Mouse (Mus musculus) hindbrain, embryonic 11.5 days (tissue): ENCODE results near the gene Dennd6b. TPM values are rescaled to one million over a fixed set of nuclear protein-coding genes. Genes with fewer than 3 reads are reported as not detected.

Experiments used
- ATAC-seq: fragments of 200-750 bp; cut with Nextera tagmentation; 2 replicates; pipeline ENCODE4 v1.8.0; 2017; ENCODE audit warnings: mild to moderate bottlenecking, moderate TSS enrichment, moderate library complexity; ENCODE audit not compliant: low FRiP score
- DNase-seq: peaks from one replicate; pipeline ENCODE4 v3.0.0-alpha.2; 2015; ENCODE audit warnings: low spot score
- H3K27ac ChIP-seq: fragments of 300-500 bp; sonication (generic); 2 replicates; pipeline ENCODE4 v1.5.1; 2014; ENCODE audit warnings: mild to moderate bottlenecking, low read depth, low read length
- H3K27me3 ChIP-seq: fragments of 300-500 bp; sonication (generic); 2 replicates; pipeline ENCODE4 v1.6.1; 2014; ENCODE audit warnings: mild to moderate bottlenecking, low read length, moderate library complexity, mixed read lengths; ENCODE audit not compliant: control insufficient read depth, insufficient read depth
- H3K36me3 ChIP-seq: fragments of 300-500 bp; sonication (generic); 2 replicates; pipeline ENCODE4 v1.6.1; 2014; ENCODE audit warnings: mild to moderate bottlenecking, low read length, moderate library complexity, mixed read lengths; ENCODE audit not compliant: control insufficient read depth, insufficient read depth
- H3K4me1 ChIP-seq: fragments of 300-500 bp; sonication (generic); replicated peaks from 2 replicates; pipeline ENCODE4 v1.6.1; 2014; ENCODE audit warnings: low read length, mixed read lengths; ENCODE audit not compliant: control insufficient read depth, insufficient read depth
- H3K4me2 ChIP-seq: fragments of 300-500 bp; sonication (generic); replicated peaks from 2 replicates; pipeline ENCODE4 v1.6.1; 2014; ENCODE audit warnings: mild to moderate bottlenecking, low read depth, low read length
- H3K4me3 ChIP-seq: fragments of 300-500 bp; sonication (generic); 2 replicates; pipeline ENCODE4 v1.5.1; 2014; ENCODE audit warnings: low read depth, low read length
- H3K9ac ChIP-seq: fragments of 300-500 bp; sonication (generic); 2 replicates; pipeline ENCODE4 v1.6.1; 2014; ENCODE audit warnings: low read depth, low read length
- H3K9me3 ChIP-seq: fragments of 300-500 bp; sonication (generic); 2 replicates; pipeline ENCODE4 v1.6.1; 2016; ENCODE audit warnings: low read length; ENCODE audit not compliant: control insufficient read depth
- WGBS: fragments of 180-500 bp; shearing (Covaris S2); extraction: QIAGEN DNeasy Blood & Tissue Kit; methylation state at CpG from one replicate; pipeline ENCODE4 v1.1.7; 2014; 5-methylcytosine and 5-hydroxymethylcytosine counted together
- polyA plus RNA-seq: library from polyadenylated mRNA; unstranded; fragments of >200 nt; fragmentation: Nextera tagmentation; extraction: Ambion mirVana; gene quantifications from 2 replicates; pipeline ENCODE4 v1.2.1, GENCODE M21; 2014

Dennd6b gene
- polyA plus RNA-seq, 1 experiment from 2014 or later: 31.2 TPM

- Histone ChIP-seq H3K9me3 (no peaks in the 10 kb centered on the region), H3K27ac (no peak overlapping the region), H3K9ac (peak overlapping the region; percentile 95; the same call in 1 of the 2 replicates), H3K4me2 (peak overlapping the region; percentile 90), H3K4me1 (peaks cover 27% of the 10 kb centered on the region), H3K36me3 (no peaks in the 10 kb centered on the region), H3K4me3 (peak overlapping the region; percentile 90; the same call in 1 of the 2 replicates), H3K27me3 (no peaks in the 10 kb centered on the region)
- no peak for DNase-seq
- no peak for ATAC-seq
- 81% methylated on average over 7 of the region's 7 CpGs for WGBS
Observed at GRCm38 (mm10) chr15:89178260-89178860, 17.9 kb downstream of the Dennd6b start.

DNA sequence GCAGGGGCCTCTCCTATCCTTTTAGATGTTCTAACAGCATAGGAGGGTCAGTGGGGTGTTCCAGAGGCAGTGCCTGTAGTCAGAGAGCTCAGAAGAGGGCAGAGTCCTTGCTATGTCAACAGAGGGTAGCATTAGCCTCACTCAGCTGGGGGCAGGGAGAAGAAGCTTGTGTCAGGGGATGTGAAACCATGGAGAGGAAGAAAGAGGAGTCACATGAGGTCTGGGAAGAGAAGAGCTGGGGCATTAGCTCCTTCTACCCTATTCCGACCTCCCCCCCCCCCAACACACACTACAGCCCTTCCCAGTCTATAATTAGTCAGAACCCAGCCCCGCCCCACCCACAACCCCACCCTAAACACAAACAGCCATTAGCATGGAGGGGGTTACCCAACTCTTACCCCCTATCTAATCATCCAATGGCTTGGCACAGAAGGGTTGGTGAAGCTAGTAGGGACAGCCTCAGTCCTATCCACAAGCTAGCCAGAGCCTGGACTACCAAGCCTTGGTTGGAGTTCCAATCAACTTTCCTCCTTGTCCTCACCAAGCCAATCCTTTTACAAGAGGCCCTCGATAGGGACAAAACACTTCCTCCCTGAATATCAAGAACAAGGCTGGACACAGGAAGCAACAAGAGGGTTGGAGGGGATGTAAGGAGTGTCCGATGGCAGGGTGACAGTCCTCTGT lies 18.6 kb downstream of the Dennd6b start:
- no peaks in the 10 kb centered on the region for H3K27me3 ChIP-seq
- no peak for ATAC-seq
- no peaks in the 10 kb centered on the region for H3K9me3 ChIP-seq
- DNase-seq: no peak
- H3K36me3 ChIP-seq: no peaks in the 10 kb centered on the region
- H3K27ac ChIP-seq: no peak overlapping the region
- peaks cover 29% of the 10 kb centered on the region for H3K4me1 ChIP-seq
- WGBS: 64% methylated on average over 4 of the region's 4 CpGs
- no peak overlapping the region for H3K4me3 ChIP-seq
- no peak overlapping the region for H3K9ac ChIP-seq
- H3K4me2 ChIP-seq: peak overlapping the region; percentile 11; the same call in 1 of the 2 replicates

DNA sequence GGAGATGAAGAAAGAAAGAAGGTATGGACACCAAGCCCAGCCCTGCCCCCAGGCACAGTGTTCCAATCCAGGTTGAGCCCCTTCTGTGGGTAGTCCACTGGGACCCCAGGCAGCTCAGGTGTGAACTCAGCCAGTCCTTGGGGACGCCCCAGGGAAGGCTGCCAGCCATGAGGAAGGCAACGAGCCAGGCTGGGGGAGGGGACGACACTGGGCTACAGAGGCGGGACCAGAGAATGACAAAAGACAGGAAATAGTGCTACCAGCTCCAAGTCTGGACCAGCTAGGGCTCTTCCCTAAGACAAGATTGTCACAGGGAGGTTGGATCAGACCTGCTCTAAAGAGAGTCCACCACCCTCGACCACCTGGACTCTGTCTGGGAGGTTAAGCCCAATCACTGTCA lies 19.2 kb downstream of the Dennd6b start:
- DNase-seq: no peak
- H3K4me2 ChIP-seq: peak overlapping the region; percentile 11; the same call in 1 of the 2 replicates
- H3K4me3 ChIP-seq: no peak overlapping the region
- no peak for ATAC-seq
- no peaks in the 10 kb centered on the region for H3K36me3 ChIP-seq
- no peak overlapping the region for H3K9ac ChIP-seq
- no peak overlapping the region for H3K27ac ChIP-seq
- WGBS: 14% methylated on average over 5 of the region's 5 CpGs
- peaks cover 33% of the 10 kb centered on the region for H3K4me1 ChIP-seq
- no peaks in the 10 kb centered on the region for H3K27me3 ChIP-seq
- no peaks in the 10 kb centered on the region for H3K9me3 ChIP-seq

GRCm38 (mm10) chr15:89175411-89176155 lies 20.7 kb downstream of the Dennd6b start:
- 88% methylated on average over 13 of the region's 13 CpGs for WGBS
- no peak for DNase-seq
- Histone ChIP-seq H3K4me1 (peaks cover 31% of the 10 kb centered on the region), H3K36me3 (no peaks in the 10 kb centered on the region), H3K4me2 (no peak overlapping the region), H3K27me3 (no peaks in the 10 kb centered on the region), H3K4me3 (no peak overlapping the region), H3K9me3 (no peaks in the 10 kb centered on the region), H3K9ac (no peak overlapping the region), H3K27ac (no peak overlapping the region)
- no peak for ATAC-seq

GRCm38 (mm10) chr15:89174889-89175339 lies 21.4 kb downstream of the Dennd6b start:
- no peak overlapping the region for H3K4me2 ChIP-seq
- H3K36me3 ChIP-seq: no peaks in the 10 kb centered on the region
- peaks cover 31% of the 10 kb centered on the region for H3K4me1 ChIP-seq
- H3K27ac ChIP-seq: no peak overlapping the region
- no peaks in the 10 kb centered on the region for H3K27me3 ChIP-seq
- 68% methylated on average over 11 of the region's 11 CpGs for WGBS
- H3K4me3 ChIP-seq: no peak overlapping the region
- DNase-seq (no peak), ATAC-seq (no peak)
- H3K9me3 ChIP-seq: no peaks in the 10 kb centered on the region
- H3K9ac ChIP-seq: no peak overlapping the region

- H3K4me1 ChIP-seq: peaks cover 36% of the 10 kb centered on the region
- H3K9me3 ChIP-seq: no peaks in the 10 kb centered on the region
- H3K27me3 ChIP-seq: no peaks in the 10 kb centered on the region
- DNase-seq (peak; percentile 73), ATAC-seq (peak; percentile 61)
- H3K27ac ChIP-seq: no peak overlapping the region
- peak overlapping the region; percentile 52 for H3K4me3 ChIP-seq
- WGBS: under 1% methylated on average over 15 of the region's 15 CpGs
- H3K36me3 ChIP-seq: no peaks in the 10 kb centered on the region
- peak overlapping the region; percentile 73 for H3K9ac ChIP-seq
- peak overlapping the region; percentile 100 for H3K4me2 ChIP-seq
Observed at GRCm38 (mm10) chr15:89173906-89174214, 22.4 kb downstream of the Dennd6b start.

- H3K4me1 ChIP-seq: peaks cover 30% of the 10 kb centered on the region
- peak; percentile 72 for DNase-seq
- H3K9me3 ChIP-seq: no peaks in the 10 kb centered on the region
- no peaks in the 10 kb centered on the region for H3K27me3 ChIP-seq
- peak overlapping the region; percentile 73 for H3K9ac ChIP-seq
- H3K36me3 ChIP-seq: no peaks in the 10 kb centered on the region
- ATAC-seq: peak; percentile 34
- WGBS: under 1% methylated on average over 62 of the region's 65 CpGs
- H3K4me2 ChIP-seq: peak overlapping the region; percentile 100
- peak overlapping the region; percentile 53 for H3K27ac ChIP-seq
- peak overlapping the region; percentile 52 for H3K4me3 ChIP-seq
Observed at GRCm38 (mm10) chr15:89173024-89173905, 23.0 kb downstream of the Dennd6b start.

DNA sequence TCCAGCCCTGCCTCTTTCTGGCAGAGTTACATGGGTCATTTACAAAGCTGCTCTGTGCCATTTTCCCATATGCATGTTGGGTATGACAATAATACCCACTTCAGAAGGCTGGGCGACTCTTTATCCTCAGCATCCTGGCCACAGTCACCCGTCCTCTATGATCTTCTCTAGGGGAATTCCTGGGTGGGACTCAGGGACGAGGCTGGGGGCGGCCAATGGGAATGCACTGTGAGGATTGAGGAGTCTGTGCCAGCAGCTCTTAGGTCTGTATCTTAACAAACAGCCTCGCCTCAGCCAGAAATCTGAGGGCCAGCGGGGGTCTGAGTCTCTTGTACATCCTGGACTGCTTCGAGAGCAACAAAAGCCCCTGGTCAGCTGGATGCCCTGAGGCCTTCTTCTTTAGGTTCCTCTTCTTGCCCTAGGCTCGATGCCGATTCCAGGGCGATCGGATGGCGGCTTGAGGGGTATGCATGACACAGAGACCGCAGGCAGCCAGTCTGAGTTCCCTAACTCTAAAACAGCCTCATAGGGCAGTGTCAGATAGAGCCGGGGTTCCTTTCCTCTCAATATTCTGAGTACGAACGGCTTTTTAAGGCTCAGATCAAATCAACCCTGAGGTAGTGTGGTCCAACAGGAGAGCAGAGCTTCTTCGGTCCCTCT lies 23.9 kb downstream of the Dennd6b start:
- Histone ChIP-seq H3K27ac (peak overlapping the region; percentile 53; the same call in 1 of the 2 replicates), H3K9ac (peak overlapping the region; percentile 73), H3K36me3 (no peaks in the 10 kb centered on the region), H3K4me2 (peak overlapping the region; percentile 100), H3K27me3 (no peaks in the 10 kb centered on the region), H3K4me3 (peak overlapping the region; percentile 52), H3K4me1 (peaks cover 28% of the 10 kb centered on the region), H3K9me3 (no peaks in the 10 kb centered on the region)
- no peak for ATAC-seq
- WGBS: 38% methylated on average over 17 of the region's 17 CpGs
- DNase-seq: no peak
